Mouse (Mus musculus): ENCODE measurements around the gene Ppp1r11. TPM values are rescaled to one million over a fixed set of nuclear protein-coding genes. Genes with fewer than 3 reads are reported as not detected.
A peak's percentile ranks its signal among the peaks of the same experiment; 100 is the strongest.
"Not testable (repeated sequence)": the region's sequence is repeated elsewhere in the genome, so short reads cannot be mapped to it uniquely, and the experiment has no call there.

Ppp1r11 gene
- polyA plus RNA-seq, 1 experiment from 2014 or later = 108 TPM

DNA sequence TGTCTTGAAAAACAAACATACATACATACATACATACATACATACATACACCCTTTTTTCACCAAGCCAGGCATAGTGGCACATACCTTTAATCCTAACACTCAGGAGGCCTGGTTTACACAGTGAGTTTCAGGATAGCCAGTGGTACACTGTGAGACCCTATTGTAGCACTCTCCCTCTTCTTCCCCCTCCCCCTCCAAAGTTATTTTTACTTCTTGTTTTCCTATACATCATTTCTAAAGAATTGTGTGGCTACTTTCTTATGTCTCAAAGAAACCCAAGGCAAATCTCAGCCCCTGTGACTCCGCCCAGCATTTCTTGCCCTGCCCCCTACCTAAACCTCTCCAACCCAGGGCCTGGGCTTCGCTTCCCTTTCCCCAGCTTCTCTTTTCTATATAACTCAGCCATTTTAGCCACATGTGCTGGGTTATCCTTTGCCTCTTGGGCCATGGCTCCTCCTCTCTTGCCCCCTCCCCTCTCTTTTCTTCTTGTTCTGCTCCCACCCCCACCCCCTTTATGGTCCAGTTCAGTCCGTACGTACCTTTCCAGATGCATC, 42.3 kb upstream of the Ppp1r11 start:
- H3K27me3 ChIP-seq (replicated peaks; ENCODE audit: insufficient read depth, low read length) = no peaks in the 10 kb centered on the region
- H3K4me2 ChIP-seq (replicated peaks; ENCODE audit: low read depth, low read length) = no peak overlapping the region
- no peak overlapping the region for H3K9ac ChIP-seq (replicated peaks; ENCODE audit: low read depth)
- whole genome bisulfite sequencing = 76% methylated on average over 4 of the region's 4 CpGs
- no peak for ATAC-seq
- no peaks in the 10 kb centered on the region for H3K36me3 ChIP-seq (ENCODE audit: insufficient read depth, low read length)
- H3K4me1 ChIP-seq (ENCODE audit: insufficient read depth, low read depth, low read length) = no peaks in the 10 kb centered on the region
- DNase-seq (ENCODE audit: low spot score) = no peak
- no peaks in the 10 kb centered on the region for H3K9me3 ChIP-seq (ENCODE audit: low read length)
- no peak overlapping the region for H3K27ac ChIP-seq (ENCODE audit: low read length)
- H3K4me3 ChIP-seq (ENCODE audit: low read depth, low read length) = no peak overlapping the region
- no peak for TF ChIP-seq CTCF (IDR thresholded peaks at IDR 0.05)
- TF ChIP-seq EP300 (IDR thresholded peaks at IDR 0.05) = no peak

- DNase-seq (ENCODE audit: low spot score) = no peak
- TF ChIP-seq EP300 (IDR thresholded peaks at IDR 0.05) (no peak), CTCF (IDR thresholded peaks at IDR 0.05) (no peak)
- no peak overlapping the region for H3K4me3 ChIP-seq (ENCODE audit: low read depth, low read length)
Measured at GRCm38 (mm10) chr17:36992336-36993104, 41.0 kb upstream of the Ppp1r11 start.

GRCm38 (mm10) chr17:36990630-36991029, 39.1 kb upstream of the Ppp1r11 start:
- ATAC-seq; H3K27me3 ChIP-seq (replicated peaks; ENCODE audit: insufficient read depth, low read length); H3K4me1 ChIP-seq (ENCODE audit: insufficient read depth, low read depth, low read length); H3K36me3 ChIP-seq (ENCODE audit: insufficient read depth, low read length); DNase-seq (ENCODE audit: low spot score); H3K9ac ChIP-seq (replicated peaks; ENCODE audit: low read depth); H3K9me3 ChIP-seq (ENCODE audit: low read length); H3K4me2 ChIP-seq (replicated peaks; ENCODE audit: low read depth, low read length); H3K4me3 ChIP-seq (ENCODE audit: low read depth, low read length); H3K27ac ChIP-seq (ENCODE audit: low read length): not testable (repeated sequence)
- WGBS = 90% methylated on average over 5 of the region's 6 CpGs

More at GRCm38 (mm10) chr17:36992336-36993104, 41.0 kb upstream of the Ppp1r11 start:
- Histone ChIP-seq H3K27me3 (replicated peaks; ENCODE audit: insufficient read depth, low read length) (no peaks in the 10 kb centered on the region), H3K36me3 (ENCODE audit: insufficient read depth, low read length) (no peaks in the 10 kb centered on the region), H3K27ac (ENCODE audit: low read length) (no peak overlapping the region), H3K9ac (replicated peaks; ENCODE audit: low read depth) (no peak overlapping the region), H3K9me3 (ENCODE audit: low read length) (no peaks in the 10 kb centered on the region), H3K4me2 (replicated peaks; ENCODE audit: low read depth, low read length) (no peak overlapping the region), H3K4me1 (ENCODE audit: insufficient read depth, low read depth, low read length) (no peaks in the 10 kb centered on the region)
- no peak for ATAC-seq
- WGBS = 57% methylated on average over 3 of the region's 3 CpGs

- Histone ChIP-seq H3K4me2 (replicated peaks; ENCODE audit: low read depth, low read length) (peak within 1 kb of the TSS; percentile 32), H3K9me3 (ENCODE audit: low read length) (no peaks in the 10 kb centered on the region), H3K36me3 (ENCODE audit: insufficient read depth, low read length) (no peaks in the 10 kb centered on the region), H3K27me3 (replicated peaks; ENCODE audit: insufficient read depth, low read length) (no peaks in the 10 kb centered on the region), H3K9ac (replicated peaks; ENCODE audit: low read depth) (no peak within 1 kb of the TSS), H3K4me3 (ENCODE audit: low read depth, low read length) (no peak within 1 kb of the TSS), H3K4me1 (ENCODE audit: insufficient read depth, low read depth, low read length) (no peaks in the 10 kb centered on the region), H3K27ac (ENCODE audit: low read length) (no peak within 1 kb of the TSS)
- no peak for TF ChIP-seq EP300 (IDR thresholded peaks at IDR 0.05)
- no peak for TF ChIP-seq CTCF (IDR thresholded peaks at IDR 0.05)
- ATAC-seq (no peak), DNase-seq (ENCODE audit: low spot score) (no peak)
- 34% methylated on average over 5 of the region's 5 CpGs for WGBS
Measured at GRCm38 (mm10) chr17:36989437-36989836, 37.9 kb upstream of the Ppp1r11 start, which contains the start of gene H2-M5. H2-M5 (minus strand) TSS chr17:36989537.

- Histone ChIP-seq H3K36me3 (ENCODE audit: insufficient read depth, low read length) (no peaks in the 10 kb centered on the region), H3K4me2 (replicated peaks; ENCODE audit: low read depth, low read length) (peak overlapping the region; percentile 32), H3K9me3 (ENCODE audit: low read length) (no peaks in the 10 kb centered on the region), H3K9ac (replicated peaks; ENCODE audit: low read depth) (no peak overlapping the region), H3K27me3 (replicated peaks; ENCODE audit: insufficient read depth, low read length) (no peaks in the 10 kb centered on the region), H3K27ac (ENCODE audit: low read length) (no peak overlapping the region), H3K4me3 (ENCODE audit: low read depth, low read length) (no peak overlapping the region), H3K4me1 (ENCODE audit: insufficient read depth, low read depth, low read length) (no peaks in the 10 kb centered on the region)
- no peak for ATAC-seq
- DNase-seq (ENCODE audit: low spot score) = no peak
- TF ChIP-seq EP300 (IDR thresholded peaks at IDR 0.05) (no peak), CTCF (IDR thresholded peaks at IDR 0.05) (no peak)
- 6% methylated on average over 24 of the region's 24 CpGs for WGBS
Measured at GRCm38 (mm10) chr17:36988475-36988874, 36.9 kb upstream of the Ppp1r11 start.

GRCm38 (mm10) chr17:36982253-36983155, 31.0 kb upstream of the Ppp1r11 start:
- Histone ChIP-seq H3K27me3 (replicated peaks; ENCODE audit: insufficient read depth, low read length) (no peaks in the 10 kb centered on the region), H3K9me3 (ENCODE audit: low read length) (no peaks in the 10 kb centered on the region), H3K9ac (replicated peaks; ENCODE audit: low read depth) (no peak overlapping the region), H3K36me3 (ENCODE audit: insufficient read depth, low read length) (no peaks in the 10 kb centered on the region), H3K4me3 (ENCODE audit: low read depth, low read length) (no peak overlapping the region), H3K27ac (ENCODE audit: low read length) (no peak overlapping the region), H3K4me2 (replicated peaks; ENCODE audit: low read depth, low read length) (no peak overlapping the region), H3K4me1 (ENCODE audit: insufficient read depth, low read depth, low read length) (no peaks in the 10 kb centered on the region)
- 25% methylated on average over 5 of the region's 5 CpGs for WGBS
- peak; percentile 68 for DNase-seq (ENCODE audit: low spot score)
- peak; percentile 69 for TF ChIP-seq EP300 (IDR thresholded peaks at IDR 0.05)
- TF ChIP-seq CTCF (IDR thresholded peaks at IDR 0.05) = no peak
- peak; percentile 90 for ATAC-seq
